Mouse (Mus musculus): ENCODE measurements around the gene Shroom2. TPM values are rescaled to one million over a fixed set of nuclear protein-coding genes. Genes with fewer than 3 reads are reported as not detected.

Shroom2 gene
- polyA plus RNA-seq, 1 experiment: 1.1 TPM

- H3K27me3 ChIP-seq (ENCODE audit: control insufficient read depth, insufficient read depth, insufficient read length): no peaks in the 10 kb centered on the region
- no peaks in the 10 kb centered on the region for H3K36me3 ChIP-seq (ENCODE audit: control insufficient read depth, insufficient read depth)
- H3K4me3 ChIP-seq: no peak overlapping the region
- H3ac ChIP-seq (ENCODE audit: control insufficient read depth, insufficient read length): no peak overlapping the region
- TF ChIP-seq TCF12 (IDR thresholded peaks at IDR 0.05; ENCODE audit: insufficient read depth, poor library complexity, severe bottlenecking) (no peak), MYOD1 (IDR thresholded peaks at IDR 0.05; ENCODE audit: control insufficient read depth in 1 of 3, insufficient read length in 2 of 3, low read depth in 2 of 3) (no peak), TCF3 (IDR thresholded peaks at IDR 0.05; ENCODE audit: insufficient read length, low read depth) (no peak), REST (IDR thresholded peaks at IDR 0.05; ENCODE audit: insufficient read depth, insufficient read length) (no peak), MYOG (IDR thresholded peaks at IDR 0.05; ENCODE audit: control insufficient read depth in 1 of 3, insufficient read depth in 1 of 3, insufficient read length in 2 of 3, low read depth in 2 of 3) (no peak), E2F4 (IDR thresholded peaks at IDR 0.05; ENCODE audit: insufficient read depth) (no peak), CEBPB (IDR thresholded peaks at IDR 0.05; ENCODE audit: insufficient read depth, poor library complexity, severe bottlenecking) (no peak), POLR2AphosphoS2 (IDR thresholded peaks at IDR 0.05; ENCODE audit: insufficient read length, low read depth) (no peak), POLR2A (IDR thresholded peaks at IDR 0.05; ENCODE audit: insufficient read length, low read depth) (no peak), SRF (IDR thresholded peaks at IDR 0.05; ENCODE audit: control insufficient read depth, insufficient read length, low read depth) (no peak), MAX (IDR thresholded peaks at IDR 0.05; ENCODE audit: low read depth) (no peak), USF1 (IDR thresholded peaks at IDR 0.05; ENCODE audit: low read depth) (no peak)
- no peaks in the 10 kb centered on the region for H3K79me2 ChIP-seq (ENCODE audit: control insufficient read depth, insufficient read depth)
- H3K4me2 ChIP-seq (ENCODE audit: low read depth): no peak overlapping the region
Measured at GRCm38 (mm10) chrX:152643201-152643600, 126.1 kb downstream of the Shroom2 start.

- Histone ChIP-seq H3K27me3 (ENCODE audit: control insufficient read depth, insufficient read depth, insufficient read length) (no peaks in the 10 kb centered on the region), H3K4me3 (no peak overlapping the region), H3K79me2 (ENCODE audit: control insufficient read depth, insufficient read depth) (no peaks in the 10 kb centered on the region), H3K36me3 (ENCODE audit: control insufficient read depth, insufficient read depth) (no peaks in the 10 kb centered on the region), H3ac (ENCODE audit: control insufficient read depth, insufficient read length) (no peak overlapping the region), H3K4me2 (ENCODE audit: low read depth) (no peak overlapping the region)
- TF ChIP-seq CEBPB (IDR thresholded peaks at IDR 0.05; ENCODE audit: insufficient read depth, poor library complexity, severe bottlenecking) (no peak), SRF (IDR thresholded peaks at IDR 0.05; ENCODE audit: control insufficient read depth, insufficient read length, low read depth) (no peak), REST (IDR thresholded peaks at IDR 0.05; ENCODE audit: insufficient read depth, insufficient read length) (no peak), MYOG (IDR thresholded peaks at IDR 0.05; ENCODE audit: control insufficient read depth in 1 of 3, insufficient read depth in 1 of 3, insufficient read length in 2 of 3, low read depth in 2 of 3) (no peak), USF1 (IDR thresholded peaks at IDR 0.05; ENCODE audit: low read depth) (no peak)
Measured at GRCm38 (mm10) chrX:152642627-152643026, 126.6 kb downstream of the Shroom2 start.

- Histone ChIP-seq H3K4me3 (no peak overlapping the region), H3ac (ENCODE audit: control insufficient read depth, insufficient read length) (no peak overlapping the region), H3K79me2 (ENCODE audit: control insufficient read depth, insufficient read depth) (no peaks in the 10 kb centered on the region), H3K36me3 (ENCODE audit: control insufficient read depth, insufficient read depth) (no peaks in the 10 kb centered on the region), H3K4me2 (ENCODE audit: low read depth) (no peak overlapping the region), H3K27me3 (ENCODE audit: control insufficient read depth, insufficient read depth, insufficient read length) (no peaks in the 10 kb centered on the region)
- TF ChIP-seq E2F4 (IDR thresholded peaks at IDR 0.05; ENCODE audit: insufficient read depth): no peak
- TF ChIP-seq POLR2AphosphoS2 (IDR thresholded peaks at IDR 0.05; ENCODE audit: insufficient read length, low read depth): no peak
- no peak for TF ChIP-seq USF1 (IDR thresholded peaks at IDR 0.05; ENCODE audit: low read depth)
- no peak for TF ChIP-seq MYOG (IDR thresholded peaks at IDR 0.05; ENCODE audit: control insufficient read depth in 1 of 3, insufficient read depth in 1 of 3, insufficient read length in 2 of 3, low read depth in 2 of 3)
- TF ChIP-seq SRF (IDR thresholded peaks at IDR 0.05; ENCODE audit: control insufficient read depth, insufficient read length, low read depth): no peak
- TF ChIP-seq MAX (IDR thresholded peaks at IDR 0.05; ENCODE audit: low read depth): no peak
- no peak for TF ChIP-seq TCF3 (IDR thresholded peaks at IDR 0.05; ENCODE audit: insufficient read length, low read depth)
- no peak for TF ChIP-seq TCF12 (IDR thresholded peaks at IDR 0.05; ENCODE audit: insufficient read depth, poor library complexity, severe bottlenecking)
- no peak for TF ChIP-seq REST (IDR thresholded peaks at IDR 0.05; ENCODE audit: insufficient read depth, insufficient read length)
- TF ChIP-seq POLR2A (IDR thresholded peaks at IDR 0.05; ENCODE audit: insufficient read length, low read depth): no peak
- TF ChIP-seq CEBPB (IDR thresholded peaks at IDR 0.05; ENCODE audit: insufficient read depth, poor library complexity, severe bottlenecking): no peak
- no peak for TF ChIP-seq MYOD1 (IDR thresholded peaks at IDR 0.05; ENCODE audit: control insufficient read depth in 1 of 3, insufficient read length in 2 of 3, low read depth in 2 of 3)
Measured at GRCm38 (mm10) chrX:152635397-152635796, 133.9 kb downstream of the Shroom2 start.

GRCm38 (mm10) chrX:152621407-152621806 lies 147.9 kb downstream of the Shroom2 start:
- H3ac ChIP-seq (ENCODE audit: control insufficient read depth, insufficient read length): no peak overlapping the region
- H3K79me2 ChIP-seq (ENCODE audit: control insufficient read depth, insufficient read depth): no peaks in the 10 kb centered on the region
- H3K27me3 ChIP-seq (ENCODE audit: control insufficient read depth, insufficient read depth, insufficient read length): no peaks in the 10 kb centered on the region
- TF ChIP-seq TCF3 (IDR thresholded peaks at IDR 0.05; ENCODE audit: insufficient read length, low read depth): no peak
- TF ChIP-seq SRF (IDR thresholded peaks at IDR 0.05; ENCODE audit: control insufficient read depth, insufficient read length, low read depth): no peak
- TF ChIP-seq USF1 (IDR thresholded peaks at IDR 0.05; ENCODE audit: low read depth): no peak
- TF ChIP-seq CEBPB (IDR thresholded peaks at IDR 0.05; ENCODE audit: insufficient read depth, poor library complexity, severe bottlenecking): no peak
- TF ChIP-seq POLR2A (IDR thresholded peaks at IDR 0.05; ENCODE audit: insufficient read length, low read depth): no peak
- H3K4me3 ChIP-seq: no peak overlapping the region
- no peaks in the 10 kb centered on the region for H3K36me3 ChIP-seq (ENCODE audit: control insufficient read depth, insufficient read depth)
- H3K4me2 ChIP-seq (ENCODE audit: low read depth): no peak overlapping the region

GRCm38 (mm10) chrX:152620917-152621316 lies 148.3 kb downstream of the Shroom2 start:
- TF ChIP-seq CEBPB (IDR thresholded peaks at IDR 0.05; ENCODE audit: insufficient read depth, poor library complexity, severe bottlenecking) (no peak), TCF12 (IDR thresholded peaks at IDR 0.05; ENCODE audit: insufficient read depth, poor library complexity, severe bottlenecking) (no peak), POLR2A (IDR thresholded peaks at IDR 0.05; ENCODE audit: insufficient read length, low read depth) (no peak)
- Histone ChIP-seq H3K4me2 (ENCODE audit: low read depth) (no peak overlapping the region), H3K36me3 (ENCODE audit: control insufficient read depth, insufficient read depth) (no peaks in the 10 kb centered on the region), H3K79me2 (ENCODE audit: control insufficient read depth, insufficient read depth) (no peaks in the 10 kb centered on the region), H3K27me3 (ENCODE audit: control insufficient read depth, insufficient read depth, insufficient read length) (no peaks in the 10 kb centered on the region), H3K4me3 (no peak overlapping the region), H3ac (ENCODE audit: control insufficient read depth, insufficient read length) (no peak overlapping the region)

All from myocyte (in vitro differentiated cells).